Mouse (Mus musculus) intestine, embryonic 15.5 days (tissue): ENCODE measurements around the gene Lrsam1. TPM values are rescaled to one million over a fixed set of nuclear protein-coding genes. Genes with fewer than 3 reads are reported as not detected.

Experiments used
- ATAC-seq: fragments of 200-750 bp; cut with Nextera tagmentation; 2 replicates; pipeline ENCODE4 v1.8.0; 2017; ENCODE audit warnings: moderate TSS enrichment, moderate library complexity
- H3K27ac ChIP-seq: fragments of 300-500 bp; sonication (generic); 2 replicates; pipeline ENCODE4 v1.5.1; 2015; ENCODE audit warnings: mild to moderate bottlenecking, inconsistent platforms
- H3K27me3 ChIP-seq: fragments of 300-500 bp; sonication (generic); replicated peaks from 2 replicates; pipeline ENCODE4 v1.6.1; 2015; ENCODE audit warnings: inconsistent platforms
- H3K36me3 ChIP-seq: fragments of 300-500 bp; sonication (generic); 2 replicates; pipeline ENCODE4 v1.6.1; 2015; ENCODE audit warnings: inconsistent platforms
- H3K4me1 ChIP-seq: fragments of 300-500 bp; sonication (generic); replicated peaks from 2 replicates; pipeline ENCODE4 v1.6.1; 2015; ENCODE audit warnings: inconsistent platforms
- H3K4me2 ChIP-seq: fragments of 300-500 bp; sonication (generic); replicated peaks from 2 replicates; pipeline ENCODE4 v1.6.1; 2015; ENCODE audit warnings: mild to moderate bottlenecking, inconsistent platforms
- H3K4me3 ChIP-seq: fragments of 300-500 bp; sonication (generic); replicated peaks from 2 replicates; pipeline ENCODE4 v1.5.1; 2015; ENCODE audit warnings: inconsistent platforms
- H3K9ac ChIP-seq: fragments of 300-500 bp; sonication (generic); 2 replicates; pipeline ENCODE4 v1.6.1; 2015; ENCODE audit warnings: inconsistent platforms
- H3K9me3 ChIP-seq: fragments of 300-500 bp; sonication (generic); 2 replicates; pipeline ENCODE4 v1.6.1; 2016; ENCODE audit warnings: inconsistent platforms
- WGBS: fragments of 180-500 bp; shearing (Covaris S2); methylation state at CpG from one replicate; pipeline ENCODE4 v1.1.7; 2015; 5-methylcytosine and 5-hydroxymethylcytosine counted together
- polyA plus RNA-seq: library from polyadenylated mRNA; unstranded; fragments of >200 nt; fragmentation: Nextera tagmentation; extraction: Ambion mirVana; gene quantifications from 2 replicates; pipeline ENCODE4 v1.2.1, GENCODE M21; 2015

Lrsam1 gene
- polyA plus RNA-seq, 1 experiment from 2014 or later: 7.2 TPM

- H3K4me2 ChIP-seq: no peak overlapping the region
- no peaks in the 10 kb centered on the region for H3K9me3 ChIP-seq
- H3K27me3 ChIP-seq: no peaks in the 10 kb centered on the region
- H3K4me1 ChIP-seq: peaks cover 55% of the 10 kb centered on the region
- no peak overlapping the region for H3K9ac ChIP-seq
- no peak overlapping the region for H3K4me3 ChIP-seq
- H3K36me3 ChIP-seq: peaks cover 2% of the 10 kb centered on the region; the same call in 1 of the 2 replicates
- H3K27ac ChIP-seq: no peak overlapping the region
- no peak for ATAC-seq
- WGBS: 73% methylated on average over 9 of the region's 9 CpGs
Measured at GRCm38 (mm10) chr2:32902126-32902525, 59.3 kb downstream of the Lrsam1 start.

- Histone ChIP-seq H3K9ac (no peak overlapping the region), H3K4me1 (peaks cover 63% of the 10 kb centered on the region)
- 42% methylated on average over 7 of the region's 7 CpGs for WGBS
Measured at GRCm38 (mm10) chr2:32898983-32899382, 62.4 kb downstream of the Lrsam1 start.

GRCm38 (mm10) chr2:32896507-32897147, 64.8 kb downstream of the Lrsam1 start:
- no peaks in the 10 kb centered on the region for H3K27me3 ChIP-seq
- no peak overlapping the region for H3K4me3 ChIP-seq
- WGBS: 59% methylated on average over 10 of the region's 10 CpGs
- no peak overlapping the region for H3K9ac ChIP-seq
- no peaks in the 10 kb centered on the region for H3K36me3 ChIP-seq
- ATAC-seq: no peak
- peak overlapping the region; percentile 34; the same call in 1 of the 2 replicates for H3K4me2 ChIP-seq
- peaks cover 68% of the 10 kb centered on the region for H3K4me1 ChIP-seq
- H3K9me3 ChIP-seq: no peaks in the 10 kb centered on the region
- peak overlapping the region; percentile 79 for H3K27ac ChIP-seq

More at GRCm38 (mm10) chr2:32898983-32899382, 62.4 kb downstream of the Lrsam1 start:
- H3K4me2 ChIP-seq: peak overlapping the region; percentile 1; the same call in 1 of the 2 replicates
- H3K27ac ChIP-seq: peak overlapping the region; percentile 41; the same call in 1 of the 2 replicates
- H3K4me3 ChIP-seq: no peak overlapping the region
- no peaks in the 10 kb centered on the region for H3K9me3 ChIP-seq
- H3K27me3 ChIP-seq: no peaks in the 10 kb centered on the region
- H3K36me3 ChIP-seq: peaks cover 2% of the 10 kb centered on the region; the same call in 1 of the 2 replicates
- ATAC-seq: peak; percentile 54

GRCm38 (mm10) chr2:32895606-32896106, 65.8 kb downstream of the Lrsam1 start:
- no peaks in the 10 kb centered on the region for H3K9me3 ChIP-seq
- no peaks in the 10 kb centered on the region for H3K36me3 ChIP-seq
- ATAC-seq: peak; percentile 82
- 0 out of 2 replicates have a peak overlapping the region, but pooled peaks have one; percentile 15 for H3K9ac ChIP-seq
- peak overlapping the region; percentile 79 for H3K27ac ChIP-seq
- no peak overlapping the region for H3K4me3 ChIP-seq
- WGBS: 23% methylated on average over 8 of the region's 8 CpGs
- H3K27me3 ChIP-seq: no peaks in the 10 kb centered on the region
- peaks cover 71% of the 10 kb centered on the region for H3K4me1 ChIP-seq
- peak overlapping the region; percentile 34 for H3K4me2 ChIP-seq

- no peak for ATAC-seq
- Histone ChIP-seq H3K4me1 (peaks cover 65% of the 10 kb centered on the region), H3K4me2 (no peak overlapping the region), H3K9ac (no peak overlapping the region), H3K27me3 (no peaks in the 10 kb centered on the region), H3K27ac (no peak overlapping the region), H3K36me3 (no peaks in the 10 kb centered on the region), H3K9me3 (no peaks in the 10 kb centered on the region), H3K4me3 (no peak overlapping the region)
- WGBS: 60% methylated on average over 2 of the region's 2 CpGs
Measured at GRCm38 (mm10) chr2:32894097-32894496, 67.3 kb downstream of the Lrsam1 start.

- 73% methylated on average over 14 of the region's 14 CpGs for WGBS
- H3K9me3 ChIP-seq: no peaks in the 10 kb centered on the region
- no peak overlapping the region for H3K4me3 ChIP-seq
- no peak for ATAC-seq
- H3K36me3 ChIP-seq: no peaks in the 10 kb centered on the region
- H3K9ac ChIP-seq: no peak overlapping the region
- H3K4me1 ChIP-seq: peaks cover 62% of the 10 kb centered on the region
- H3K4me2 ChIP-seq: no peak overlapping the region
- no peaks in the 10 kb centered on the region for H3K27me3 ChIP-seq
- H3K27ac ChIP-seq: no peak overlapping the region
Measured at GRCm38 (mm10) chr2:32892490-32892889, 68.9 kb downstream of the Lrsam1 start.

- no peak overlapping the region for H3K4me3 ChIP-seq
- H3K4me2 ChIP-seq: no peak overlapping the region
- H3K4me1 ChIP-seq: peaks cover 57% of the 10 kb centered on the region
- no peaks in the 10 kb centered on the region for H3K36me3 ChIP-seq
- H3K27me3 ChIP-seq: no peaks in the 10 kb centered on the region
- no peak overlapping the region for H3K9ac ChIP-seq
- WGBS: 55% methylated on average over 9 of the region's 9 CpGs
- no peak overlapping the region for H3K27ac ChIP-seq
- no peaks in the 10 kb centered on the region for H3K9me3 ChIP-seq
- no peak for ATAC-seq
Measured at GRCm38 (mm10) chr2:32891278-32891677, 70.1 kb downstream of the Lrsam1 start.

GRCm38 (mm10) chr2:32890280-32890679, 71.1 kb downstream of the Lrsam1 start:
- Histone ChIP-seq H3K36me3 (no peaks in the 10 kb centered on the region), H3K27me3 (no peaks in the 10 kb centered on the region), H3K4me3 (no peak overlapping the region), H3K4me1 (peaks cover 47% of the 10 kb centered on the region), H3K9me3 (no peaks in the 10 kb centered on the region), H3K4me2 (no peak overlapping the region), H3K9ac (no peak overlapping the region), H3K27ac (no peak overlapping the region)
- WGBS: 78% methylated on average over 3 of the region's 3 CpGs
- ATAC-seq: no peak

- H3K4me1 ChIP-seq: peaks cover 45% of the 10 kb centered on the region
- H3K4me3 ChIP-seq: no peak overlapping the region
- 25% methylated on average over 3 of the region's 3 CpGs for WGBS
- H3K27ac ChIP-seq: peak overlapping the region; percentile 74
- no peak overlapping the region for H3K9ac ChIP-seq
- H3K27me3 ChIP-seq: no peaks in the 10 kb centered on the region
- no peaks in the 10 kb centered on the region for H3K9me3 ChIP-seq
- no peak for ATAC-seq
- H3K4me2 ChIP-seq: no peak overlapping the region
- no peaks in the 10 kb centered on the region for H3K36me3 ChIP-seq
Measured at GRCm38 (mm10) chr2:32888551-32888950, 72.9 kb downstream of the Lrsam1 start.

GRCm38 (mm10) chr2:32888029-32888428, 73.4 kb downstream of the Lrsam1 start:
- WGBS: 17% methylated on average over 9 of the region's 9 CpGs
- Histone ChIP-seq H3K4me2 (no peak overlapping the region), H3K36me3 (no peaks in the 10 kb centered on the region), H3K27ac (peak overlapping the region; percentile 74), H3K9me3 (no peaks in the 10 kb centered on the region), H3K4me1 (peaks cover 47% of the 10 kb centered on the region), H3K27me3 (no peaks in the 10 kb centered on the region), H3K9ac (0 out of 2 replicates have a peak overlapping the region, but pooled peaks have one; percentile 26), H3K4me3 (no peak overlapping the region)
- ATAC-seq: peak; percentile 22; the same call in 1 of the 2 replicates

GRCm38 (mm10) chr2:32884745-32885144, 76.7 kb downstream of the Lrsam1 start:
- Histone ChIP-seq H3K4me3 (no peak overlapping the region), H3K4me1 (peaks cover 64% of the 10 kb centered on the region), H3K9me3 (no peaks in the 10 kb centered on the region), H3K27ac (peak overlapping the region; percentile 38; the same call in 1 of the 2 replicates), H3K36me3 (no peaks in the 10 kb centered on the region), H3K27me3 (no peaks in the 10 kb centered on the region), H3K9ac (no peak overlapping the region), H3K4me2 (no peak overlapping the region)
- no peak; the same call in 1 of the 2 replicates for ATAC-seq
- 18% methylated on average over 7 of the region's 7 CpGs for WGBS

- Histone ChIP-seq H3K4me2 (peak overlapping the region; percentile 40), H3K4me3 (no peak overlapping the region), H3K4me1 (peaks cover 68% of the 10 kb centered on the region), H3K27ac (peak overlapping the region; percentile 84), H3K9me3 (no peaks in the 10 kb centered on the region), H3K36me3 (no peaks in the 10 kb centered on the region), H3K27me3 (no peaks in the 10 kb centered on the region), H3K9ac (no peak overlapping the region)
- WGBS: 25% methylated on average over 18 of the region's 21 CpGs
- ATAC-seq: peak; percentile 45
Measured at GRCm38 (mm10) chr2:32882283-32883043, 79.0 kb downstream of the Lrsam1 start.
